Mouse (Mus musculus) layer of hippocampus, postnatal 10 days (tissue): Measurements from ENCODE around the gene S100a3. TPM values are rescaled to one million over a fixed set of nuclear protein-coding genes. Genes with fewer than 3 reads are reported as not detected.

ENCODE experiments used
- DNase-seq, 2 experiments: peaks; one replicate each; pipeline ENCODE4 v3.0.0; 2021; ENCODE audit warnings: low spot score in 2 of 2
- total RNA-seq, 2 experiments: library from RNA; stranded (reverse); gene quantifications; 2 replicates each; pipeline ENCODE4 v1.2.3; 2021

Gene S100a3
- total RNA-seq, 2 experiments from 2014 or later: 2.2 to 2.9 TPM

- no peak for DNase-seq
Measured at GRCm38 (mm10) chr3:90625496-90625895, 65.1 kb downstream of the S100a3 start.

- no peak for DNase-seq
Measured at GRCm38 (mm10) chr3:90626266-90627021, 66.1 kb downstream of the S100a3 start.

GRCm38 (mm10) chr3:90627366-90627765, 67.0 kb downstream of the S100a3 start:
- no peak for DNase-seq

GRCm38 (mm10) chr3:90627807-90628206, 67.4 kb downstream of the S100a3 start:
- DNase-seq: no peak

- no peak for DNase-seq
Measured at GRCm38 (mm10) chr3:90629298-90629697, 68.9 kb downstream of the S100a3 start.

- DNase-seq: no peak
Measured at GRCm38 (mm10) chr3:90631984-90632383, 71.6 kb downstream of the S100a3 start.

- DNase-seq: no peak
Measured at GRCm38 (mm10) chr3:90638511-90639275, 78.3 kb downstream of the S100a3 start.

- no peak for DNase-seq
Measured at GRCm38 (mm10) chr3:90639511-90640154, 79.3 kb downstream of the S100a3 start.

GRCm38 (mm10) chr3:90640981-90641380, 80.6 kb downstream of the S100a3 start:
- no peak for DNase-seq

- peak; percentile 41 to 48 for DNase-seq
Measured at GRCm38 (mm10) chr3:90644220-90644619, 83.8 kb downstream of the S100a3 start.

- DNase-seq: no peak
Measured at GRCm38 (mm10) chr3:90647291-90647690, 86.9 kb downstream of the S100a3 start.

- no peak for DNase-seq
Measured at GRCm38 (mm10) chr3:90648981-90649380, 88.6 kb downstream of the S100a3 start.

- DNase-seq: no peak
Measured at GRCm38 (mm10) chr3:90649832-90650231, 89.5 kb downstream of the S100a3 start.

Other genes starting within 250 kb of the S100a3 start
- gene Slc27a3, start 170.6 kb upstream of the S100a3 start, total RNA-seq: 10 to 100 TPM; 18.6 to 21.5 TPM
- gene Ints3, start 127.0 kb upstream of the S100a3 start, total RNA-seq: 10 to 100 TPM; 59.6 to 61.2 TPM
- 1 to 10 TPM; 5.2 to 6.6 TPM for gene Npr1, start 94.7 kb upstream of the S100a3 start, total RNA-seq
- gene Ilf2, start 84.5 kb upstream of the S100a3 start, total RNA-seq: 100 to 1,000 TPM; 107 to 109 TPM
- 10 to 100 TPM; 43.8 to 46.3 TPM for gene Snapin, start 69.5 kb upstream of the S100a3 start, total RNA-seq
- gene Chtop, start 51.1 kb upstream of the S100a3 start, total RNA-seq: 100 to 1,000 TPM; 173 to 189 TPM
- 10 to 100 TPM; 71.0 to 73.5 TPM for gene S100a1, start 46.2 kb upstream of the S100a3 start, total RNA-seq
- gene S100a13, start 46.1 kb upstream of the S100a3 start, total RNA-seq: 10 to 100 TPM; 28.4 to 30.9 TPM
- gene S100a14, start 33.7 kb upstream of the S100a3 start, total RNA-seq: under 1 TPM; 0.38 to 0.55 TPM
- 100 to 1,000 TPM in 1 of 2 experiments, 10 to 100 TPM in 1; 90.0 to 104 TPM for gene S100a16, start 23.3 kb upstream of the S100a3 start, total RNA-seq
- not detected for gene S100a2, start 29.7 kb downstream of the S100a3 start, total RNA-seq
- gene Gm42674, start 41.3 kb downstream of the S100a3 start, total RNA-seq: not detected
- 10 to 100 TPM; 12.7 to 14.4 TPM for gene S100a4, start 43.2 kb downstream of the S100a3 start, total RNA-seq
- gene S100a5, start 47.9 kb downstream of the S100a3 start, total RNA-seq: not detected
- 10 to 100 TPM; 30.9 to 35.7 TPM for gene S100a6, start 52.3 kb downstream of the S100a3 start, total RNA-seq
- under 1 TPM in 1 of 2 experiments, not detected in 1; 0.27 TPM for gene S100a7a, start 93.4 kb downstream of the S100a3 start, total RNA-seq
- 1 to 10 TPM in 1 of 2 experiments, not detected in 1; 10.0 TPM for gene S100a8, start 108.4 kb downstream of the S100a3 start, total RNA-seq
- 10 to 100 TPM in 1 of 2 experiments, not detected in 1; 15.3 TPM for gene S100a9, start 135.1 kb downstream of the S100a3 start, total RNA-seq
- gene Pglyrp4, start 166.3 kb downstream of the S100a3 start, total RNA-seq: not detected
- gene Gm5849, start 217.3 kb downstream of the S100a3 start, total RNA-seq: not detected